Mouse (Mus musculus) heart, postnatal 0 days (tissue): ENCODE results near the gene Unk.
"Not testable (repeated sequence)": the region's sequence is repeated elsewhere in the genome, so short reads cannot be mapped to it uniquely, and the experiment has no call there.

Source experiments
- CTCF ChIP-seq: IDR thresholded peaks from 2 replicates; pipeline ENCODE4 v1.5.1; 2016; ENCODE audit warnings: antibody characterized with exemption, control low read depth, low read depth
- EP300 ChIP-seq: IDR thresholded peaks from 2 replicates; pipeline ENCODE4 v1.6.1; 2016; ENCODE audit warnings: antibody characterized with exemption, low read depth

DNA sequence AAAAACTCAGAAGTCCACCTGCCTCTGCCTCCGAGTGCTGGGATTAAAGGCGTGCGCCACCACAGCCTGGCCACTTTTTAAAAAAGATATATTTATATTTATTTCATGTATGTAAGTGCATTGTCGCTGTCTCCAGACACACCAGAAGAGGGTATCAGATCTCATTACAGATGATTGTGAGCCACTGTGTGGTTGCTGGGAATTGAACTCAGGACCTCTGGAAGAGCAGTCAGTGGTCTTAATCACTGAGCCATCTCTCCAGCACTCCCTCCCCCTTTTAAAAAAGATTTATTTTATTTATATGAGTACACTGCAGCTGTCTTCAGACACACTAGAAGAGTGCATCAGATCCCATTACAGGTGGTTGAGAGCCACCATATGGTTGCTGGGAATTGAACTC lies 11.3 kb upstream of the Unk start:
- not testable (repeated sequence) for TF ChIP-seq CTCF, EP300
